Mouse (Mus musculus): ENCODE measurements around the gene Tbc1d22a. TPM values are rescaled to one million over a fixed set of nuclear protein-coding genes. Genes with fewer than 3 reads are reported as not detected.
A peak's percentile ranks its signal among the peaks of the same experiment; 100 is the strongest.
"Not testable (repeated sequence)": the region's sequence is repeated elsewhere in the genome, so short reads cannot be mapped to it uniquely, and the experiment has no call there.

Gene Tbc1d22a
- total RNA-seq, 2 experiments from 2014 or later: 13.5 to 16.0 TPM

DNA sequence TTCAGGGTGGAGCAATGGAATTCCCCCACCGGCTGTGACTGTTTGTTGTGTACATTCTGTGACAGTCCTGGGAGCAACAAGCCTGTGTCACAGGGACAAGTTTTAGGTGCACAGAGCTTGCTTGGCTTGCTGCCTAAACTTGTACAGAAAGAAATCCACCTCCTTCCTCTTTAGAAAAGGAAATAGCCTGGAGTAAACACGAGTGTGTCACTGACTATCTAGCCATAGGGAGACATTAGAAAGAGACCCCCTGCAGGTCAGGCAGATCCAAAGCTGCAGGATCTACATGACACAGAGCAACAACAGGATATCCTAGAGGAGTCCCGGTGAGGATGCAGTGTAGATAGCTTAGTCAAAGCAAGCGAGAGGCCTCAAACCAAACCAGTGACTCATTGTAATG lies 13.2 kb upstream of the Tbc1d22a start:
- intact Hi-C loops (cut with DNase I): no loop called here
- no peak for DNase-seq

DNA sequence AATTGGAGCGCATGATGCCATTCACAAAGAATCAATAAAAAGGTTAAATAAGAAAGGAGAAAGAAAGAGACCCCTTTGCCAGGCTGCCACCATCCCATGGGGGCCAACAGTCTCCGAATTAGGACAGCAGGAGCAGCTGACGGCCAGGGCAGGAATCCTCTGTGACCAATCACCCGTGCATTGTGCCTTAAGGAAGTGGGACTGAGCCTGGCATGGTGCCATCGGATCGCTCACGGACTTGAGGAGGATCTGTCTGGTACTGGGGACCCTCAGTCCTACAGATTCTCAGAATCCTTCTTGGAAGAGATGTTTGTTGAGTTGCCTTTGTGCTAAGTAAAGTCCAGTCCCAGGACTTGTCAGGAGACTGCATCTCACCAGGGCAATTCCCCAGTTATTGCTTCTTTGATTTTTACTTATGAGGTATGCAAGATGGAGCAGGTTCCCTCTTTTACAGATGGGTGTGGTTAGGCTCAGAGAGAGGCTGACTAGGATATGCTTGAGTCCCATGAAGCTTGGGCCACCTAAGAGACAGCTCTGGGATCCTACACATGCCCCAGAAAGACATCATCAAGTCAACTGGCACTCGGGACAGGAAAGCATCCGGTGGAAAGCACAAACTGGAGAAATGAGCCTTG lies 12.4 kb upstream of the Tbc1d22a start:
- DNase-seq: peak in 1 of 2 experiments; percentile 20
- intact Hi-C loops (cut with DNase I): no loop called here

GRCm38 (mm10) chr15:86202640-86203039 lies 11.6 kb upstream of the Tbc1d22a start:
- no peak for DNase-seq
- intact Hi-C loops (cut with DNase I): no loop called here

- no peak for DNase-seq
- intact Hi-C loops (cut with DNase I): no loop called here
Observed at GRCm38 (mm10) chr15:86203292-86203793, 10.9 kb upstream of the Tbc1d22a start.

DNA sequence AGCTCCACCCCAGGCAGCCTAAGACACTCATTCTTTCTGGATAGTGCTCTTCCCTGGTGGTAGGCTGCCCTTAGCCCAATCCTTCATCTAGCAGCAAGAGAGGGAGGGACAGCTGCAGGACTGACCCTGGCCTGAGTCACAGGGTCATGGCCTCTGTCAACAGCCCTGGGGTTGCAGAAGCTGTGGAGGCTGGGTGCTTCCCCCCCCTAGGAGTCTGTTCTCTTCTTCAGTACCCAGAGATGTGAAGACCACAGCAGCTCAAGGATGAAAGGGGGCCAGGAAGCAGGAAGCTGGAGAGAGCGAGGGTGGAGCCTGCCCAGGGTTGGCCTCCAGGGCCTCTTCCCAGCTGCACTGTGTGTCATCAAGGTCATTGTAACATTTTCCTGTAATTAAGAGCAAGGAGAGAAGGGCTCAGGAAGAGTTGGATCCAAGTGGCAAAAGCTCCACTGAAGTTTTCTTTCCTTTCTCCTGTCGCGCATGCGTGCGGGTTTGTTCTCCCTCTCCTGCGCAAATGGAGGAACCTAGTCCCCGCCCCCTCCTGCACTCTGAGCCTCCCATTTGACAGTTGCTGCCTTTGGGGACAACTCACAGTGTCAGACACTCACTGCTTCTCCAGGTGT lies 10.2 kb upstream of the Tbc1d22a start:
- peak in 1 of 2 experiments; percentile 33 for DNase-seq
- intact Hi-C loops (cut with DNase I): no loop called here

GRCm38 (mm10) chr15:86205300-86205699 lies 9.0 kb upstream of the Tbc1d22a start:
- DNase-seq: peak in 1 of 2 experiments; percentile 58
- intact Hi-C loops (cut with DNase I): no loop called here

GRCm38 (mm10) chr15:86206385-86206784 lies 7.9 kb upstream of the Tbc1d22a start:
- intact Hi-C loops (cut with DNase I): no loop called here
- no peak for DNase-seq

DNA sequence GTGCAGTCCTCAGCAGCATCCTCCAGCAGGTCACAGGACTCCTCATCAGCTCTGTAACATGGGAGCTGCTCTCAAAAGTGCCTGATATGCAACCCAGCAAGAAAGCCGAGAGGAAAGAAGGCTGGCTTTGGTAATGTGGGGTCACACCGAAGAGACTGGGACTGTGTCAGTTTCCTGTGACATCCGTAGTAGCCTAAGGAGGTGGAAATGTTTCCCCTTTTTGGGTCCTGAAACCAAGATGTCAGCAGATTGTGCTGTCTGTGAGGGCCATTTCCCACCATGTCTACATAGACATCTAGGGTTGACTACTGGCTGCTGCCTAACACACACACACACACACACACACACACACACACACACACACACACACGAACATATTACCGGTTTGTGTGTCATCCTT lies 2.1 kb upstream of the Tbc1d22a start:
- intact Hi-C loops (cut with DNase I); DNase-seq: not testable (repeated sequence)

DNA sequence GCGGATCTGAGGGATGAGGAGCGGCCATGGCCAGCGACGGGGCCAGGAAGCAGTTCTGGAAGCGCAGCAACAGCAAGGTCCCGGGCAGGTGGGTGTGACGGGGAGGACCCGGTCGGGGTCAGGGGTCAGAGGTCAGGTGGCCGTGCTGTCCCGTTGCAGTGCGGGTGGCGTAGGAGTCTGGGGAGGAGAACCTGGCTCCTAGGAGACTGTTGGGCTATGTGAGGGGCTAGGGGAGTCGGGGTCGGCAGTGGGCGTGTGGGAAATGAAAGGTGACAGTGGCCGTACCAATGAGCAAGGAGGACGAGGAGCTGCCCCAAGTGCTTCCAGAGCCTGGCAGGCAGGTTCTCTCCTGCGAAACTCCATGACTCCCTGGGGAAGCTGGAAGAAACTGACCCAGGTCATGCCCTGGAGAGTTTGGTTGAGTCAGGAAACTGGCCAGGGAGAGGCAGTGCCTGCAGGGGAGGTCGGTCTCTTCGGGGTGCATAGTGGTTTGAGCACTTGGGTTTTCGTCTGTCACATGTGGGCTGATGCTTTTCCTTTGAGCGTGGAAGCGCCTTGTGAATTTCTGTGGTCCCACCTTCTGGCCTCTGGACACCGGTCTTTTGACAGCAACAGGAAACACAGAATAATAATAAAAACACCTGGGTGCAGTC lies 416 bp downstream of the Tbc1d22a start:
- no peak for DNase-seq
- intact Hi-C loops (cut with DNase I): no loop called here

GRCm38 (mm10) chr15:86216641-86217040 lies 2.4 kb downstream of the Tbc1d22a start:
- intact Hi-C loops (cut with DNase I); DNase-seq: not testable (repeated sequence)

- no peak for DNase-seq
- intact Hi-C loops (cut with DNase I): no loop called here
Observed at GRCm38 (mm10) chr15:86219534-86220228, 5.4 kb downstream of the Tbc1d22a start.

DNA sequence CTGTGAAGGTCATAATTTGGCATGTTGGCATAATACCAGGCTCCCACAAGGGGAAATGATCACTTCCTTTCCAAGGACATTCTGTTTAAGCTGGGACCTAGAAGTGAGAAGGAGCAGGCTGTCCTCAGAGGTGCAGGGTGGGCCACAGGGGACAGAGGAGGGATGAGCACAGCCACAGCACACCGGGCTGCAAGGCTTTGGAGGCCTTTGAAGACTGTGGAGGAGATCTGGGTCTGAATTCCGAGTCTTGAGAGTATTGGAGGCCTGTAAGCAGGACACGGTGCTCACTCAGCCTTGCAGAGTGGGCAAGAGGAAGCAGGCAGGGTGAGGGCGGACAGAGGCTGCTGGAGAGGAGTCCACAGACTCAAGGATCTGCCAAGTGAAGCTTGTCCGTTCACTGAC lies 6.0 kb downstream of the Tbc1d22a start:
- intact Hi-C loops (cut with DNase I): no loop called here
- no peak for DNase-seq

DNA sequence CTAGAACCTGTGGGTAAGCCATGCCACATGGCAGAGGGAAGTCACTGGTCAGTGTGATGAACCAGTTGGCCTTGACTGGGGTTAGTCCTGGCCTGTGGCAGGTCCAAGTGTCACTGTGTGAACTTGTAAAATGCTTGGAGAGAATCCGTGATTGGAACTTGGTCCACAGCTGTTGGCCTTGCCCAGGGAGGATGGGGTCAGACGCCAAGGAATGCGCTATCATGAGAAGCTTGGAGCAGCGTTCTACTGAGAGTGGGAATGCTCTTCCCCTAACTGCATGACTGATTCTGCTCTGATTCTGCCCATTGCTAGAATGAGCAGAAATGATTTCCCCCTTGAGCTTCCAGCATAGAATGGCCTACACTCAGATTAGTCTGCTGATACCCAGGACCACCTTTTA lies 6.5 kb downstream of the Tbc1d22a start:
- intact Hi-C loops (cut with DNase I): no loop called here
- DNase-seq: no peak

- no peak for DNase-seq
- intact Hi-C loops (cut with DNase I): no loop called here
Observed at GRCm38 (mm10) chr15:86221369-86221768, 7.1 kb downstream of the Tbc1d22a start.

GRCm38 (mm10) chr15:86221901-86222300 lies 7.6 kb downstream of the Tbc1d22a start:
- DNase-seq; intact Hi-C loops (cut with DNase I): not testable (repeated sequence)

GRCm38 (mm10) chr15:86224972-86225551 lies 10.8 kb downstream of the Tbc1d22a start:
- intact Hi-C loops (cut with DNase I): no loop called here
- DNase-seq: no peak

DNA sequence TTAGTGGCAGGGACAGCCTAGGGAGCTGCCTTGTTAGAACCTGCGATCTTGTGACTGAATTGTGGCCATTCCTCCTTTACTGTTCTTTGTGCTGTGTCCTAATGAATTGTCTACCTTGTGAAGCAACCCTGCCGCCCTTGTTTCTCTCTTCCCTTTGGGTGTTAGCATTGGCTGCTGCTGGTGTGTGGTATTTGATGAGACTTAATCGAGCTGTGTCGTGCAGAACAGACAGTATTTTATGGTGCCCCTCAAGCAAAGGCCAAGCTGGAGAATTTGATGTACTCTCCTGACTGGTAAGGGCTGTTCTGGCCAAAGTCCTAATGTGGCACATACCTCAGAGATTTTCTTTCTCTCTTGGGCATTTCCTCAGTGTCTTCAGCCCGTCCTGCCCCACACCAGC lies 12.0 kb downstream of the Tbc1d22a start:
- intact Hi-C loops (cut with DNase I): no loop called here
- DNase-seq: no peak

DNA sequence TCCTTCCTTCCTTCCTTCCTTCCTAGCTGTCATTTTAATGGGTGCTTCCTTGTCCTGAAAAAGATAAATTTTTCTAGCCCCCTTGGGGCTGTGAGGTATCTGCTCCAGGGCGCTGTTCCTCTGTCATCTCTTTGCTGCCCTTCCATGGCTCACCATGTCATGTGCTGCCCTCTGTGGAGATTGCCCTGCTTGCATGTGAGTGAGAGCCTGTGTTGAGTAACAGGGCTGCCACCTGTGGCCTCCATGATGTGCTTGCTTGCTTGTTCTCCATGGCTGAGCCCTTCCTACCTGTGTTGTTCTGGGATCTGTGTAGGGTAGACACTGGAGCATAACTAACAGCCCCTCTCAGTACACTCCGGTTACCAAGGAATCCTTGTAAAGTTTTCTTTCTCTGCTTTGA lies 12.7 kb downstream of the Tbc1d22a start:
- intact Hi-C loops (cut with DNase I): no loop called here
- DNase-seq: no peak

- no peak for DNase-seq
- intact Hi-C loops (cut with DNase I): no loop called here
Observed at GRCm38 (mm10) chr15:86228186-86228585, 13.9 kb downstream of the Tbc1d22a start.

DNA sequence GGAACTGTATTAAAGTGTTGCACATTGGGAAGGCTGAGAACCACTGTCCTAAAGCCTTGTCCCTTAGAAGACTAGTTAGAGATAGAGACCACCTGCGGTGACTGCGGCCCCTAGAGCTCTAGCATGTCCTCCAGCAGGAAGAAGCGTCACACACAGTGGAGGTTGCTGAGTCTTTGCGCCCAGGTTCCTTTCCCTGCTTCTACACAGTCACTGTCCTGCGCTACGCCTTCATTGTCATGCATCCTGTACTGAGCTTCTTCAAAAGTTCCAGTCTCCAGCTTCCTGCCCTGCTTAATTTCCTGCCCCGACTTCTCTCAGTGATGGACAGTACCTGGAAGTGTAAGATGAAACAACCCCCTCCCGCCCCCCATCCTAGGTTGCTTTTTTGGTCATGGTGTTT lies 14.8 kb downstream of the Tbc1d22a start:
- intact Hi-C loops (cut with DNase I): no loop called here
- DNase-seq: no peak

GRCm38 (mm10) chr15:86229623-86230022 lies 15.4 kb downstream of the Tbc1d22a start:
- no peak for DNase-seq
- intact Hi-C loops (cut with DNase I): no loop called here

Measured in gastrocnemius, postnatal 36 days (tissue).